Mouse (Mus musculus) ovary, postnatal 36 days (tissue): ENCODE measurements around the gene Nap1l5.

Experiments used
- DNase-seq: peaks from one replicate; pipeline ENCODE4 v3.0.0; 2022; ENCODE audit warnings: low spot score, mixed read lengths

Nap1l5 gene

DNA sequence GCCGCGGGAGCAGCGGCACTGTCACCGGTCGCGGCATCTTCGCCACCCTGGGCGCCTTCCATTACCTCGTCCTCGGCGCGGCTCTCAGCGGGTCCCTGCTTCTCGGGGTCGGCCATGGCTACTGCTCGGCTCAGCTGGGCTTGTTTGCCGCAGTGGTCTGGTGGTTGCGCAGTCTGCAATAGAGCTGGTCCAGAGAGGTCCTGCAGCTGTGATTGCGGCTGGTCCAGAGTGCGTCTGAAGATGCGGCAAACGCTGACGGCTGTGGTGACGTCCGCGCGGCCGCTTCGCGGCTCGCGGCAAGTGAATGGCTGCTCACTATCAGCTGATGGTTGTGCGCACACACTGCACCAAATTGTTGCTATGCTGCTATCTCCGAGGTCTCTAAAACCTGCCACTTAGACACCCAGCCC is at the start of gene Nap1l5:
Gene Nap1l5, minus strand, starts transcription at position 225 of the 410 bp plus-strand sequence.
- DNase-seq = peak; percentile 50

DNA sequence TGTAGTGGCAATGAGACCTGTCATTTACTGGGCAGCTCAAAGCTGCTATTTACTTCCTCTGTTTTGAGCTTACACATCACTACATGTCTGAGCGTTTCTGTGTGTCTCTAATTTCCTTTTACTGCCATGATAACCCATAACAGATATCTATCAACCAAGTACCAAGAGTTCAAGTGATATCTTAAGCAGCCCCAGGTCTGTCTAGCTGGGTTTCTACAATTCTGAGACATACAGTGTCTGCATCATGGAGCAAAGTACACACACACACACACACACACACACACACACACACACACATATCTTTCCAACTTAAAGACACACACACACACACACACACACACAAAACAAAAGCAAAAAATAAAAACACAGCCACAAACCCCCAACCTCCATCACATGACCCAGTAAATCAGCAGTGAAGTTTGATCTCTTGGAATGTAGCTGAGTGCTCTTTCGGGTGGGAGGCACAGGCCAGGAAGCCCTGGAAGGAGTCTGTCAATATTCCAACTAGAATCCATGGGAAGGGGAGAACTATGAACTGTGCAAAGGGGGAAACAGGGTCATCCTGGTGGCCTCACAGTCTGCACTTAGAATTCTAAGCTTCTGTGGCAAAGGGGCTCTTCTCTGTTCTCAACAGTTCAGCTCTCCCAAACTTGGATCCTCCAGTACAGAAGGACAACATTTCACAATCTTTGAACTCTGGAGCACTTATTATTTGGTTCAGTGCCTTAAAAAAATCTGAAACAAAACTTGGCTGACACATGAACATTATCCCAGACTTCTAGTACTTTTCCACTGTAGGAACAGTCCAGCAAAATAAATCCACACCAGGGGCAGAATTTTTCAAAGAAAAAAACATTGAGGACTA is 44.5 kb upstream of the Nap1l5 start:
- DNase-seq = no peak

DNA sequence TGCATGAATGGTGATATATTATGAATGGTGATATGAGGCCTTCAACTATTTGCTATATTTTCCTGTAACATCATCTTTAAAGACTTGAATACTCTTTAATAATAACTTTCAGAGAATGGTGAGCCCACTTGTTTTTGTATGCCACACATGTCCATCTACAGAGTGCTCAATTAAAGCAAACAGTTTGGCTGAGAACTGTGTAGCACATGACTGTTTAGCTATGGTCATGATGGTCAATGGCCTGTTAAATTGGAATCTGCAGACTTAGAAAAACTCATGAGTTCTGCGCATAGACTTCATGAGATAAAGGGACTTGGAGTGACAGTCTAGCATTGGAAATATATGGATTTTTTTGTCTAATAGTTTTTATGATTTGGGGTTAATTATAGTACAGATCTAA is 43.5 kb upstream of the Nap1l5 start:
- no peak for DNase-seq

DNA sequence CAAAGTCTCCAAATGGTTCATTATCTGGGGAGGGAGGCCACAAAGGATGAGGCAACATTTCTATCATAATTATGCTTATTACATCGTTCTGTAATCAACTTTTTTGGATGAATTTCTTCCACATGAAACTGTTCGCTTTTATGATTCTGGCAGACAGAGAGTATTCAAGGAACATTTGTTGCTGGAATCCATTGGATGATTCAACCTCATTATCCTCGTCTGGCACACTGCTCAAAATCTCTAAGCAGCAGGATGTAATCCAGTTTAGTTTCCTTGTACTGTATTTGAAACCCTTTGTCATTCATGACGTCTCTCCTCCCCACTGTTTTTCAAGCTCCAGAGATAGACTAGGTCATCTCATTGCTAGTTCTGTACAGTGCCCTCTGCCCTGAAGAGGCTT is 40.0 kb upstream of the Nap1l5 start:
- no peak for DNase-seq

DNA sequence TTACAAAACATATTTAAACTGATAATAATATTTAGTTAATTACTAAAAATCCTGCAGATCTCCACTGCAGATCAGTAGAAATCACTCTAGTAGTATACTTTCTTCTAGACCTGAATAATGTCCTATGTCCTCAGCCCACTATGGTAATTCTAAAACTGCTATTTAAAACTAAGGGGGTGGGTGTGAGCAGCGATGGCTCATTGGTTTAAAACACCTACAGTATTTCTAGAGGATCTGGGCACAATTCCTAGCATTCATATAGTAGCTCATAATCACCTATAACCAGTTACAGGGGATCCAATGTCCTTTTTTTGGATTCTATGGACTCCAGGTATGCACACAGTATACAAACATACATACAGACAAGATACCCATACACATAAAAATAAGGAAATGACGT is 39.4 kb upstream of the Nap1l5 start:
- no peak for DNase-seq

DNA sequence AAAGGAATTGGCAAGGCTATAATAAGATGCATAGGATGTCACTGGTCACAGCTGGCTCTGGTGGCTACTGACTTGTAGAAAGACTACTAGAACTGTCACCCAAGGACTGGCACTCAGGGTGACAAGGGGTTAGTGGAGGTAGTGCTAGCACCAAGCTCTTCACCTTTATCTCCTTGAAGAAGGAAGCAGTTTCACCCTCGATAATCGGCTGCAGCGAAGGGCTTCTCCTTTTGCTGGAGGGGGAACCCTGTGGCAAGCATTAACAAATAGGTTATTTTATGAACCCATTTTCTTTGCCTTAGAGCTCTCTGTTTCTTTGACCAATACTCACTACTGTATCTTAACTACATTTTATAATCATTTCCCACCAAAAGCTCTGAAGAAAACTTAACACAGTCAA is 37.1 kb upstream of the Nap1l5 start:
- DNase-seq = no peak

DNA sequence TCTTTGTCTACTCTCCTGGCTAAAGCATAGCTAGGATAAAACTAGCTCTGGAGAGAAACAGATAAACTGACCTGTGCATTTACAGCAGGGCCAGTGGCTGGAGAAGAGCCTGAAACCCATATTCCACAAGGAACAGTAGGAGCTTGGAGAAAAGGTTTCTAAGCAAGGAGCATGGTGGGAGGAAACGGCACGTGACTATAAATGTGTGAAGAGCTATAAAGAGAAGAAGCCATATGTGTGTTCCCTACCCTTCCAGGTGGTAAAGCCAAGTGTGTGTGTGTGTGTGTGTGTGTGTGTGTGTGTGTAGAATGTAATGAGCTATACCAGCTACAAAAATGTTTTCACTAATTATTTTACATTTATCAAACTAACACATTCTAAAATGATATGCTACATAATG is 35.4 kb upstream of the Nap1l5 start:
- DNase-seq = no peak

DNA sequence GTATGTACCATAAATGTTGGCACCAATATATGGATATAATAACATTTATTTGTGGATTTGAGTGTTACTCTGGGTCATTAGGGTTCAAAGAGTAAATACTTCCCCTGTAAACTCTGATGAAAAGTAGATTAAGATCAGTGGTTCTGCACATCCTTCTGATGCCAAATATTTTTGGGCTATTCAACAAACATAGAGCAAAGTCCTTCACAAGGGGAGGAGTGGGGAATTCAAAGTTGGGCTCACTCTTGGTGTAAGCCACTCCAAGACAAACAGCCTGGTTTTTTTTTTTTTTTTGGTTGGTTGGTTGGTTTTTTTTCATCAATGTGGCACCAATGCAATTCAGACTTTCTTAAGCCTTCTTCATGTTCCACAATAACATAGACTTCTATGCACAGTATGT is 30.9 kb upstream of the Nap1l5 start:
- DNase-seq = no peak

DNA sequence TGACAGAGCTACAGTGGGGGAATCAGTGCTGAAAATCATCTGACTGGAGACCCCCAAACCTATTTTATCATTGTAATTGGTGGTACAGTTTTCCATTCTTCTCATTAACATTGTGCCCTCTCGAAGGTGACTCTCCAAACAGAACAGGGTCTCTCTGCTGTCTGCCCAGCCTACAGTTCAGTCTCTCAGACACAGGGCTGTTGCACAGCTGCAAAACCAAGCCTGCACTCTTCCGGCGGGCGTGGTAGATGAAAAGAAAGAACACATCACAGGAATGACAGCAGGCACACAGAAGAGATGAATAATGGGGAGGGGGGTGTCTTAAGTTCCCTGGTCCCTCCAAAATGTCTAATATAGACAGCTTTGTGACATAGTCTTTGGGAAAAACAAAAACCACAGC is 27.3 kb upstream of the Nap1l5 start:
- no peak for DNase-seq

DNA sequence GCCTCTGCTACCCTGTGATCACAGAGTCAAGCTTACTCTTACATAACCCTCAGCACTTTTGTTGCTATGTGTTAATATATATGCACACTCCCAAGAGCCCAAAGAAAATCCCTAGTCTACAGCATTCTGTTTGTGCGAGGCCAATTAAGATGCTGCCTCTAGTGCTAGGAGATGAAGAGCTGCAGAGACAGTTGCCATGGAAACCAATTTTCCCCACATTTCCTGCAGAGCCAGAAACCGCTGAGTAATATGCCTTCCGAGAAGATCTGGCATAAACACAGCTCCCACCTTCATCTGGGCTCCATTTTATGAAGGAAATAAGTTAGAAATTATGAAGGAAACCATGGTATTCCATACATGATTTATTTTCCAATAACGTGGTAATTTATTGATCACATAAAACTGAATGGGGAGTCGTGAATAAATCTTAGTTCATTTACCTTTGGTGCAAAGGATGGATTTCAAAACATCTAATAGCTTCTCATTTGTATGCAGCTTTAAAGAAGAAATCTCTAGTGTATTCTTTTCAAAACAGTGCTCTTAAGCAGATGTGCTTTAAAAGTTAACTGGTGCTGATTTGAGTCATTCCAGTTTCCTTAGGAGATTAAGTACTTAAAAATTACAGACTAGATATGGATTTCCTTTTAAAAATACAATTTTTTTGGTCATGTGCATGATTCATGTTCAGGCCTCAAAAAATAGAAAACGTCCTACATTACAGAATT is 26.5 kb upstream of the Nap1l5 start:
- DNase-seq = no peak

DNA sequence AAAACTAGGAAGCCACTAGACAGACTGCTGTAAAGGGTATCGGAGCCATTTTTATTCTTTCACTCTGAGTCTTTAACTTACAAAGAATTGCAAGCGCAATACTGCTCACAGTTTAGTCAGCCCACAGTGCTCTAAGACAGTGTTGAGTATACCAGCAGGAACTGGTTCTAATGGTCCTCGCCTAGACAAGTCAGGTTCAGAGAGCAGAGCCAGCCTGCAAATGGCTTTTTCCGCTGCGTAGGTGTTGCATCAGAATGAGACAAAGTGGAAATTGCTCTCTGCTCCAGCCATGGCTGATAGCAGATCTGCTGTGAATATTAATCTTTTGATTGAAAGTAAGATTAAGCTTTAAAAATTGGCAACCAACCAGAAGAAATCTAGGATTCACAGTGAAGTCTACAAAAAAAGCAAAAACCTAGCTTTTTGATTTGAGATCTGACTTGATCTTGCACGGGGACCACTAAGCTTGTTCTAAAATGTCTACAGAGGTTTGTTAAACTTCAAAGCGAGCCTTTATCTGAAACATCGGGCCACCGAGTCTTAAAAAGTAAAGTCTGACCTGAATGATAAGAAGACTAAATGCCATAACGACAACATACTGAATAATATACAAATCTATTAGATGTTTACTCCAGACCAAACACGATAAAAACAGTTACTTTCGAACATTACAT is 25.8 kb upstream of the Nap1l5 start:
- DNase-seq = no peak

DNA sequence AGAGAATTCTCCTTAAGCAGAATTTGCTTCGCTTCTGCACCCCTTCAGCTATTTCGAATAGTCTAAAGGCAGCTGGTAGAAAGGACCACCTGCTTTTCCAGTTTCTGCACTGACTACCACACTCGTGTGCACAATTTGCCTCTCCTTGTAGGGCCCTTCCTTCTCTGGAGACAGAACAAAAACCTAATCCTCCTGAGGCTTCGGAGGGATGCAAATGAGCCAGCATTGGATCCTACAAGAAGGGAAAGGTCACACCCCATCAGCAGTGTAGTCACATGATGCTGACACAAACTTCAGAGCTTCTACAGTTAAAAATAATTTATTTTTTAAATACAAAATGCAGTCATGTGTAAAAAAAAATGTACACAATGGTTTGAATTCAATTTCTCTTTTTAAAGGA is 24.3 kb upstream of the Nap1l5 start:
- no peak for DNase-seq

DNA sequence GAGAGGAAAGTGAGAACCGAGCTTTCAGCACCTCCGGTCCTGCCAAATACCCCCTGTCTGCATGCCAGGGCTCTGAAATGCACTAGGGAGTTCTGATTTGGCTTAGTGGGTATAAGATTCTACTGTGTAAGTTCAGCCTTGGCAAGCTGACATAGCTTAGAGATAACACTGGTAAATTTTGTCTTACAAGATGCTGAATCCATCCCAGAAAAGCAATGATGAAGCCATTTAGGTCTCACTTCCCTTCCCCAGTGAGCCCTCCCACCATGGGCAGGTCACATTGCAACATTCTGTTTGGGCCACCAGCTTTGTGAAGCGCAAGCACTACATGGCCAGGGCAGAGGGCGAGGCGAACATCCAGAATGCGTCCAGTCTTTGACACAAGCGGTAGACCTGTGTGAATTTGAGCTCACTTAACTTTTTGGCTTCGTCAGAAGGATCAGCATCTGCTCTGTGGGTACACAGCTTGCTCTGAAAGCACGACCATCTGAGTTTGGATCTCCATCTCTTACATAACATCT is 23.1 kb upstream of the Nap1l5 start:
- DNase-seq = peak; percentile 33

DNA sequence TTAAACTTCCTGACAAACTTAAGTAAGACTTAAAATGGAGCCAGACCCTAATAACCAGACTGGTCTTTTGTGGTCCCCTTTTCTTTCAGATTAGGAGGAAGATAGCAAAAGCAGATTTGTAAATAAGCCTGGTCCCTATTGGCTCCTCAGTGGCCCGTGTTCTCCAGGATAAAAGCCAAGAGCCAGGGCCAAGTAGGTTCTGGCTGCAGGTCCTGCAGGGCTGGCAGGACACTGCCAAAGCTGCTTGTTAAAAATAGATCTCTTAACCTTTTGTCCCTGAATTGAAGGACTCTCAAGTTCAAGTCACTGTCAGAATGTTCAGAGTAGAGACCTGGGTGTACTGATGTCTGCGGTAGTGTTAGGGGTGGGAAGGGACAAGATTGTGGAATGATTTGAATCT is 21.0 kb upstream of the Nap1l5 start:
- no peak for DNase-seq

DNA sequence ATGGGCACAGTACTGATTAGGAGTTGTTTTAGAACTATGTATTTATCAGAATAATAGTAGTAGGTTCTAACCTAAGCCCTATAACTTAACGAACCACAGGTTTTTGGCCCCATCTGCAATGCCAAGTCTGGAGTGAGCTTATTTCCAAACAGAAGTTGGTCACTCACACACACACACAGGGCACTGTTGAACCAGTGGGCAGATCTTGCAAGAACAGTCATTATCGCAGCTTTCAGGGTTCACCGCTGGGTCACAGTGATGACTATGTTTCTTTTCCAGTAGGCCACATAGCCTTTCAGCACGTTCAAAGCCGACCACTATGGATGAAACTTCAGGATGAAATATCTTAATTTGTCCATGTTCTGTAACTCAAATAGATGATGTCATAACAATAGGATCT is 15.6 kb upstream of the Nap1l5 start:
- no peak for DNase-seq

DNA sequence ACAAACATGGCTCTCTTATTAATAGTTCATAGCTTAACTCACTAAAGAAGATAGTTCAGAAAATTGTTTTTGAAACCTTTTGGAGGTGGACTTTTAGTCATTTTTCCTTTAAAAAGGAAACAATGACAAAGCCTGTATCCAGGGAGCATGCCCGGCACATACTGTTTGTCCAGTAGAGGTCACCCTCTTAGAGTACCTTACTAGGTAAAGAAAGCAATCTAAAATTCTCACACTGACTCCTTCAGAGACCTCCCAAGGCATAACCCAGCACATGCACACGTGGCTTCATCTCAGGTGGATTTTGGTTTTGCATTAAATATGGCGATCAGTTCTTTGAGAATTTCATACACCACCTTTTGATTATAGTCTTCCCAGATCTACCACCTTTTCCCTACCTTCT is 14.7 kb upstream of the Nap1l5 start:
- DNase-seq = no peak

DNA sequence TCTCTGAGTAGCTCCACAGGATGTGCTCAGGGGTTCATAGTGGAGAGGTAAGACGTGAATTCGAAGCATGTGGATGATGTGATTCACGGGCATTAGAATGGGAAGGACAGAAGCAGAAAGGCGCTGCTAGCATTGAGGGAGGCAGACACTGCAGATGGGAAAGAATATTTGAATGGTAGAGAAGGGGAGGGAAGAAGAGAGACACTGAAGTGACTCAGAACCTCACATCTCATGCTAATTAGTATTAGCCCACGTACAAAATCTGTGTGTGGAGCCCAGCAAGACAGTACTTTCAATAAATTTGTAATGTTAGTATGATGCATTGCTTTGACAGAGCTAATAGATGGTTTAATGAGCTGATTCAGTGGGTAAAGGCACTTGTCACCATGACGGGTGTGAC is 13.9 kb upstream of the Nap1l5 start:
- no peak for DNase-seq

DNA sequence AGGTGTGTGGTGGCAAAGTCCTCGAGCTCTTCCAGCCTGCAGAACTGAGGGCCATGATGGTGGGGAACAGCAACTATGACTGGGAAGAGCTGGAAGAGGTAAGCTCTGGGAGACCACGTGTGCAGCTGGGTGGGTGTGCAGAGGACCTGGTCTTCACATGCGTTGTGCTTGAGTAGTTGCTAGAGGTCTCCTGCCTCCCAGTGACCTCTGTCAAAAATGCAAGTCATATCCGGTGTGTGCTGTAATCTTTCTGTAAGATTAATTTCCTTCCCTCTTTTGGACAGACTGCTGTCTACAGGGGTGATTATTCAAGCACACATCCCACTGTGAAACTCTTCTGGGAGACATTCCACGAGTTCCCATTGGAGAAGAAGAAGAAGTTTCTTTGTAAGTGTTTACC is 9.6 kb upstream of the Nap1l5 start:
- DNase-seq = no peak

DNA sequence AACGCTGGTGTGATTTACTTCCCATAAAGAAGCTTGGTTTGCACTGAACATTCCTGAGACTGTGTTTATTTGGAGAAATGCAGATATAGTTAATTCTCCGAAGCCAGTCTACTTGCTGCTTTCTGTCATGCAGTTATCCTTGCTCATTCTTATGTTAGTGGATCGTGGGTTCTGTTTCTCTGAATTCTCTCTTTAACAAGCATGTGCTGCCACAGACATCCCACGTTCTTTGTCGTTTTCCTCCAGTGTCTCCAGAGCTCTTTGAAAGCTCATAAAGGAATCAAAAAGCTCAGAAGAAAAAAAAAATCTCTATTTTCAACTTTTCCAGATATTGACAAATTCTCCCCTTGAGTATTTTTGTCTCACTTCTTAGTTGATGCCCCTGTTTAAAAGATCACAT is 7.1 kb upstream of the Nap1l5 start:
- DNase-seq = no peak

DNA sequence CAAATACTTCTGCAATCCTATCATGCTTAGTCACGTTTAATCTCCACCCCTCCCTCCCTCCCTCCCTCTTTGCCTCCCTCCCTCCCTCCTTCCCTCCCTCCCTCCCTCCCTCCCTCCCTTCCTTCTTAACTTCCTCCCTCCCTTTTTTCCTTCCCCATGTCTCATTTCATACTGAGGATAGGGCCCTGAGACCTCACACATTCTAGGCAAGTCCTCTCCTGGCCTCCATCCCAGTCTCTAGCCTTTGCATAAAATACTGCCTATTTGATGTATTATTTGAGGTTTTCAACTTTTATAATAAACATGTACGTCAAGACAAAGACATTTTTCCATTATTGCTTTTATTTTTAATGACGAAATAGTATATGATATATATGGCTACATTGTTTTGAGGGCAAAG is 6.7 kb upstream of the Nap1l5 start:
- DNase-seq = no peak

DNA sequence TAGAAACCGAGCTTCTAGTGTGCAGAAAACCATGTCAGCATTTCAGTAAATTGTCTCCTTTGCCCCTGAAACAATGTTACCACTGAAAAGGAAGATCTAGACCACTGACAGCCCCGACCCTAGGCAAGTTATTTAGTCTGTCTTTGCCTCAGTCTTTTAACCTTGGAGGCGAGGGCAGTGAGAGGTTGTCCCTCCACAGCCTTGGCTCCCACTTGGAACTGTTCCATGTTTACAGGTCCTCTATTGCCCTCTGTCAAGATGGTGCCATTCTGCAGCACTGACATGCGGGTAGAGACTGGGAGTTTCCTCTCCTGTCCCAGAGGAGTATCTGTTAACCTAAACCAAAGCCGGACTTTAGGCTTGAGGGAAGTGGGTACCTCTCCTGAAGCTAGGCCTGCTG is 6.0 kb upstream of the Nap1l5 start:
- peak; percentile 28 for DNase-seq

DNA sequence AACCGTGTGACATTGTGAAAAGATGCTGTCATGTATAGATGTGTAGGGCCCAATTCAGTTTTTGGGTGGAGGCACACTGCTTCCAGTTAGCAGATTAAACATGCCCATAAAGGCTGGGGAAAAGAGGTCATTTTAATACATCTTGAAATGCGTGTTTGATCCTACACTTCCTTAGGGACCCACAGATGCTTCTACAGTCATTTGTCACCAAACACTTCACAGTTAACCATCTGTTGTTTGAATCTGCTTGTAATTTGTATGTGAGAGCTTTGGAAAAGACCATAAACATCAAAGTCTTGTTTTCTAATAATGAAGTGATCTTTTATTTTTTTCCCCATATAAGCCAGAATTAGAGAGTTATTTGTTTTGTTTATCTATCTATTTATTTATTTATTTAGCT is 915 bp upstream of the Nap1l5 start:
- no peak for DNase-seq

DNA sequence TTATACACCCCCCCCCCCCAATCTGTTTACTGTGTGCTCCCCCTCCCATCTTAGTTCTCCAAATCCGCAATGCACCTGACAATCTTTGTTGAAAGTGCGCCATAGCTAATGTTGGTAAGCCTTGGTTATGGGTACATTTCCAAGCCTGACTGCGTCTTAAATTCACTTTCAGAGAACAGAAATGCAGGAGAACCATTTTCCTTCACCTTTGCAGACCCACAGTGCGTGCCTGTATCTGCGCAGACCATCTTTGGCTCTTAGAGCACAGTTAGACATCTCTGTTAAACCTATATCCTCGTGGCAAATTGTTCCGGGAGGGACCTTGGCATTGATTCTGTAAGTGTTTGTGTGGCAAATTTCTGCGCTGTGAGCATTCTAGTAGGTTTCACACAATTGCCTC is 460 bp upstream of the Nap1l5 start:
- DNase-seq = no peak
